Mouse (Mus musculus): ENCODE results near the gene Rgs3. TPM values are rescaled to one million over a fixed set of nuclear protein-coding genes. Genes with fewer than 3 reads are reported as not detected.

Rgs3 gene
- polyA plus RNA-seq, 1 experiment from 2014 or later, result 38.2 TPM

- Histone ChIP-seq H3K9ac (replicated peaks; ENCODE audit: low read depth, low read length) (peak overlapping the region; percentile 55), H3K27ac (ENCODE audit: low read length) (peak overlapping the region; percentile 82; the same call in 1 of the 2 replicates), H3K4me2 (replicated peaks; ENCODE audit: low read depth, low read length) (peak overlapping the region; percentile 69), H3K4me3 (ENCODE audit: low read depth, low read length) (peak overlapping the region; percentile 46), H3K36me3 (ENCODE audit: control insufficient read depth, insufficient read depth, low read length) (peaks cover 34% of the 10 kb centered on the region), H3K27me3 (ENCODE audit: control insufficient read depth, insufficient read depth, low read length) (no peaks in the 10 kb centered on the region), H3K9me3 (ENCODE audit: control insufficient read depth, low read depth, low read length) (no peaks in the 10 kb centered on the region), H3K4me1 (ENCODE audit: control insufficient read depth, insufficient read depth, low read length) (peaks cover 40% of the 10 kb centered on the region)
- peak; percentile 89 for ATAC-seq (ENCODE audit: insufficient number of reproducible peaks, insufficient read depth, low FRiP score, low read depth)
- WGBS, result 3% methylated on average over 10 of the region's 10 CpGs
Observed at GRCm38 (mm10) chr4:62699191-62699812, 139.7 kb downstream of the Rgs3 start.

- Histone ChIP-seq H3K4me1 (ENCODE audit: control insufficient read depth, insufficient read depth, low read length) (peaks cover 51% of the 10 kb centered on the region), H3K9me3 (ENCODE audit: control insufficient read depth, low read depth, low read length) (no peaks in the 10 kb centered on the region), H3K27me3 (ENCODE audit: control insufficient read depth, insufficient read depth, low read length) (no peaks in the 10 kb centered on the region), H3K27ac (ENCODE audit: low read length) (peak overlapping the region; percentile 15; the same call in 1 of the 2 replicates), H3K4me2 (replicated peaks; ENCODE audit: low read depth, low read length) (peak overlapping the region; percentile 69), H3K36me3 (ENCODE audit: control insufficient read depth, insufficient read depth, low read length) (peaks cover 34% of the 10 kb centered on the region; the same call in 1 of the 2 replicates), H3K9ac (replicated peaks; ENCODE audit: low read depth, low read length) (peak overlapping the region; percentile 55), H3K4me3 (ENCODE audit: low read depth, low read length) (peak overlapping the region; percentile 46)
- ATAC-seq (ENCODE audit: insufficient number of reproducible peaks, insufficient read depth, low FRiP score, low read depth), result no peak
- WGBS, result 55% methylated on average over 5 of the region's 5 CpGs
Observed at GRCm38 (mm10) chr4:62700426-62700825, 140.8 kb downstream of the Rgs3 start.

GRCm38 (mm10) chr4:62703151-62703550 is 143.5 kb downstream of the Rgs3 start:
- Histone ChIP-seq H3K4me2 (replicated peaks; ENCODE audit: low read depth, low read length) (no peak overlapping the region), H3K27me3 (ENCODE audit: control insufficient read depth, insufficient read depth, low read length) (no peaks in the 10 kb centered on the region), H3K36me3 (ENCODE audit: control insufficient read depth, insufficient read depth, low read length) (peaks cover 34% of the 10 kb centered on the region; the same call in 1 of the 2 replicates), H3K9ac (replicated peaks; ENCODE audit: low read depth, low read length) (no peak overlapping the region), H3K4me1 (ENCODE audit: control insufficient read depth, insufficient read depth, low read length) (peaks cover 50% of the 10 kb centered on the region), H3K9me3 (ENCODE audit: control insufficient read depth, low read depth, low read length) (no peaks in the 10 kb centered on the region), H3K27ac (ENCODE audit: low read length) (no peak overlapping the region), H3K4me3 (ENCODE audit: low read depth, low read length) (no peak overlapping the region)
- WGBS, result 78% methylated on average over 9 of the region's 9 CpGs
- no peak for ATAC-seq (ENCODE audit: insufficient number of reproducible peaks, insufficient read depth, low FRiP score, low read depth)

DNA sequence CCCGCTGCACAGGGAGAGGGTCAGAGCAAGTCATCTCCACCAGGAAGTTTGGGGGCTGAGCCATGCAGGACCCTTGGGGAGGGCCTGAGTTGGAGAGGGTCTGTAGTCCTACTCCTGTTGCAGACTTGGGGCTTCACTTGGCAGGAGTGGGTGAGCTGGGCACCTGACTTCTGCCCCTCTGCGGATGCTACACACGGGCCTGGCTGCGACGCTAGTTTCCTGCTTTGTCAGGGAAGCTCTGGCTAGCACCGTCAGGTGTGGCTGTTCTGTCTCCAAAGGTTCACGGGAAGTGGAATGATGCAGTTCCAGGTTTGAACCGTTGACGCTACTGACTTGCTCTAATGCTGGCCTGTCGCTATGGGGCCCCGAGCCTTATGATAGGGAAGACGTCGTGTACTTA is 144.6 kb downstream of the Rgs3 start:
- Histone ChIP-seq H3K9ac (replicated peaks; ENCODE audit: low read depth, low read length) (no peak overlapping the region), H3K4me2 (replicated peaks; ENCODE audit: low read depth, low read length) (no peak overlapping the region), H3K36me3 (ENCODE audit: control insufficient read depth, insufficient read depth, low read length) (peaks cover 34% of the 10 kb centered on the region; the same call in 1 of the 2 replicates), H3K4me3 (ENCODE audit: low read depth, low read length) (no peak overlapping the region), H3K4me1 (ENCODE audit: control insufficient read depth, insufficient read depth, low read length) (peaks cover 43% of the 10 kb centered on the region), H3K27ac (ENCODE audit: low read length) (peak overlapping the region; percentile 77; the same call in 1 of the 2 replicates), H3K9me3 (ENCODE audit: control insufficient read depth, low read depth, low read length) (no peaks in the 10 kb centered on the region), H3K27me3 (ENCODE audit: control insufficient read depth, insufficient read depth, low read length) (no peaks in the 10 kb centered on the region)
- ATAC-seq (ENCODE audit: insufficient number of reproducible peaks, insufficient read depth, low FRiP score, low read depth), result no peak
- 94% methylated on average over 13 of the region's 13 CpGs for WGBS

DNA sequence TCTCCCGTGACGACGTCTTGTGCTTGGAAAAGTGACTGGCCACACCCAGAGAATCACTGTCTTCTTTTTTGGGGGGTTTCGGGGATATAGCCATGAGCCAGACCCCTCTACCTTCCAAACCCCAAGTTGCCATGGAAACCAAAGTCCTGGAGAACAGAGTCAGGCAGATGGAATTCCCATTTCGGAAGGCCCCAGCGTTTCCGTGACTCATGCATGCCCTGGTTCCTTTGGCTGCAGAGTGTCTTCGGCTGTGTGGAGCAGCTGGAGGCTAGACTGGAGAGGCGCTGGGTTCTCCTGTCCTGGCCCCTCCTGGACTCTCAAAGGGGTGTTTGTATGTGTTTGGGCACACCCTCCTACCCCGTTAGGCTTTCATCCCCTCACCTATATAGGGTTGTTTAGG is 145.4 kb downstream of the Rgs3 start:
- H3K4me2 ChIP-seq (replicated peaks; ENCODE audit: low read depth, low read length), result no peak overlapping the region
- peaks cover 37% of the 10 kb centered on the region for H3K4me1 ChIP-seq (ENCODE audit: control insufficient read depth, insufficient read depth, low read length)
- ATAC-seq (ENCODE audit: insufficient number of reproducible peaks, insufficient read depth, low FRiP score, low read depth), result 0 out of 2 replicates have a peak, but pooled peaks have one; percentile 15
- no peaks in the 10 kb centered on the region for H3K9me3 ChIP-seq (ENCODE audit: control insufficient read depth, low read depth, low read length)
- peaks cover 32% of the 10 kb centered on the region; the same call in 1 of the 2 replicates for H3K36me3 ChIP-seq (ENCODE audit: control insufficient read depth, insufficient read depth, low read length)
- 62% methylated on average over 10 of the region's 10 CpGs for WGBS
- peak overlapping the region; percentile 77 for H3K27ac ChIP-seq (ENCODE audit: low read length)
- H3K27me3 ChIP-seq (ENCODE audit: control insufficient read depth, insufficient read depth, low read length), result no peaks in the 10 kb centered on the region
- H3K9ac ChIP-seq (replicated peaks; ENCODE audit: low read depth, low read length), result no peak overlapping the region
- no peak overlapping the region for H3K4me3 ChIP-seq (ENCODE audit: low read depth, low read length)

DNA sequence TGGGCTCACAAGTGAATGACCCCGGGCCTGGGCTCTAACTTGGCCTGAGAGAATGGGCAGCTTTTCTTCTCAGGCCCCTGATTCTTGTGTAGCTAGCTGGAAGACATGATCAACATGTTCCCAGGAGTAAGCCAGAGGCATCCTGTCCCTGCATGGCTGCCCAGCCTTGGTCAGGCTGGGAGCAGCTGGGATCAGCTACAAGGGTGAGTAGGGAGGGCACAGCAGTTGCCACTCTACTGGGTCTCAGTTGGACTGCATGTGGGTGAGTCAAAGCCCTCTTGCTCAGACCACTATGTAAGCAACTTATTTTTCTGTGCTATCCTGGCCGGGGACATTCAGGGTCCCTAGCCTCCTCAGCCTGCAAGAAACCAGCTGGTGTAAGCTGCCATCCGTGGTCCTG is 146.1 kb downstream of the Rgs3 start:
- H3K9ac ChIP-seq (replicated peaks; ENCODE audit: low read depth, low read length), result no peak overlapping the region
- H3K9me3 ChIP-seq (ENCODE audit: control insufficient read depth, low read depth, low read length), result no peaks in the 10 kb centered on the region
- ATAC-seq (ENCODE audit: insufficient number of reproducible peaks, insufficient read depth, low FRiP score, low read depth), result no peak
- peaks cover 25% of the 10 kb centered on the region; the same call in 1 of the 2 replicates for H3K36me3 ChIP-seq (ENCODE audit: control insufficient read depth, insufficient read depth, low read length)
- no peaks in the 10 kb centered on the region for H3K27me3 ChIP-seq (ENCODE audit: control insufficient read depth, insufficient read depth, low read length)
- no peak overlapping the region for H3K4me2 ChIP-seq (replicated peaks; ENCODE audit: low read depth, low read length)
- 40% methylated on average over 3 of the region's 3 CpGs for WGBS
- H3K4me1 ChIP-seq (ENCODE audit: control insufficient read depth, insufficient read depth, low read length), result peaks cover 29% of the 10 kb centered on the region
- peak overlapping the region; percentile 77; the same call in 1 of the 2 replicates for H3K27ac ChIP-seq (ENCODE audit: low read length)
- no peak overlapping the region for H3K4me3 ChIP-seq (ENCODE audit: low read depth, low read length)

DNA sequence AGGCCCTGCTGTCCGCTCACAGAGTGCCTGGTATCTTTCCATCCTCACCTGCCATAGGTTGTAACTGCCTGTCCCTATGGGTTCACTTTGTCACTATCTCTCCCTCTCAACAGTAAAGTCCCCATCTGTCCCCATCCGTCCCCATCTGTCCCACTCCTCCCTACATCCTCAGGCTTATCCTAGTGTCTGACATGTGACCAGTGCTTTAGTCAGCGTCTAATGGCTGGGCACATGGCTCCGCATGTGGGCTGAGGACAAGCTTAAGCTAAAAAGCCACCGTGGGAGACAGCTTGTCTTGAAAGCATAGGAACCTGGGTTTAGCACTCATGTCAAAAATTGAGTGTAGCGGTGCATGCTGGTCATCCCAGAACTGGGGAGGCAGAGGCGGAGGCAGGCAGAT is 148.4 kb downstream of the Rgs3 start:
- H3K4me3 ChIP-seq (ENCODE audit: low read depth, low read length), result no peak overlapping the region
- peaks cover 23% of the 10 kb centered on the region for H3K4me1 ChIP-seq (ENCODE audit: control insufficient read depth, insufficient read depth, low read length)
- H3K9ac ChIP-seq (replicated peaks; ENCODE audit: low read depth, low read length), result no peak overlapping the region
- H3K27ac ChIP-seq (ENCODE audit: low read length), result no peak overlapping the region
- no peak for ATAC-seq (ENCODE audit: insufficient number of reproducible peaks, insufficient read depth, low FRiP score, low read depth)
- H3K27me3 ChIP-seq (ENCODE audit: control insufficient read depth, insufficient read depth, low read length), result no peaks in the 10 kb centered on the region
- WGBS, result 84% methylated on average over 7 of the region's 7 CpGs
- H3K36me3 ChIP-seq (ENCODE audit: control insufficient read depth, insufficient read depth, low read length), result peaks cover 14% of the 10 kb centered on the region; the same call in 1 of the 2 replicates
- H3K4me2 ChIP-seq (replicated peaks; ENCODE audit: low read depth, low read length), result no peak overlapping the region
- H3K9me3 ChIP-seq (ENCODE audit: control insufficient read depth, low read depth, low read length), result no peaks in the 10 kb centered on the region

DNA sequence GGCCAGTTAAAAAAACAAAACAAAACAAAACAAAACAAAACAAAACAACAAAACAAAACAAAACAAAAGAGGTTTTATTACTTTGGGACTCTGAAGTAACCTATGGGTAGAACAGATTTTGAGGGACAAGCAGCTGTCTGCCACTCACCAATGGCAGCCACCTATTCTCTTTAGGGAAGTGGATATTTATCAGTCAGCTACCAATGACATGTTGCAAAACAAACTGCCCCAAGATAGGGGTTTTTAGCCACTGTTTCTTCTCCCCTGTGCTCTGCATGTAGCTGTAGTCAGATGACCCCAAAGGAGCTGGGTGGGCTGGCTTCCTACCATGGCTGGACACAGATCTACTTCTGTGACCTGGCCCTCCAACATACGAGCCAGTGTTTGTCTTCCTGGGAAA is 149.3 kb downstream of the Rgs3 start:
- Histone ChIP-seq H3K4me3 (ENCODE audit: low read depth, low read length) (no peak overlapping the region), H3K4me1 (ENCODE audit: control insufficient read depth, insufficient read depth, low read length) (peaks cover 21% of the 10 kb centered on the region), H3K27me3 (ENCODE audit: control insufficient read depth, insufficient read depth, low read length) (no peaks in the 10 kb centered on the region), H3K4me2 (replicated peaks; ENCODE audit: low read depth, low read length) (no peak overlapping the region), H3K27ac (ENCODE audit: low read length) (peak overlapping the region; percentile 46; the same call in 1 of the 2 replicates), H3K9me3 (ENCODE audit: control insufficient read depth, low read depth, low read length) (no peaks in the 10 kb centered on the region), H3K9ac (replicated peaks; ENCODE audit: low read depth, low read length) (no peak overlapping the region), H3K36me3 (ENCODE audit: control insufficient read depth, insufficient read depth, low read length) (peaks cover 5% of the 10 kb centered on the region; the same call in 1 of the 2 replicates)
- WGBS, result 60% methylated on average over 1 of the region's 1 CpGs
- ATAC-seq (ENCODE audit: insufficient number of reproducible peaks, insufficient read depth, low FRiP score, low read depth), result no peak

Data from stomach, embryonic 14.5 days (tissue).